Mouse (Mus musculus): ENCODE measurements around the gene Kcnj10.

The Kcnj10 gene

DNA sequence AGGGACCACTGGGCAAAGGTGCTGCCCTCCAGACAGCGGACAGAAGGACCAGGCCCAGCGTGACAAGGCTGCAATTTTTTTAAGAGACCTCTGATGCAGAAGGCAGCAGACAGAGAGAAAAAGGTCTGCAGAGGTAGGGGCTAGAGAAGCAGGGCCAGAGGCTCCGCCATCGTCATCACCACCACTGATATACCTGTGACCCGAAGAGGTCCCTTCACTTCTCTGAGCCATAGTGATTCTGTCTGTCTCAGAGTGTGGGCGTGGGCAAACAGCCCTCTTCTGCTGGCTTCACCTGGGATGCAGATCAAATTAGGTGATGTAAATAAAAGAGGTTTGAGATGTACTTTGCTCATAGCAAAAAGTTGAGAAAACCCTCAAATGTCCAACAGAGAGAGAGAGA lies 11.4 kb upstream of the Kcnj10 start:
- DNase-seq (ENCODE audit: low spot score in 2 of 2): no peak

DNA sequence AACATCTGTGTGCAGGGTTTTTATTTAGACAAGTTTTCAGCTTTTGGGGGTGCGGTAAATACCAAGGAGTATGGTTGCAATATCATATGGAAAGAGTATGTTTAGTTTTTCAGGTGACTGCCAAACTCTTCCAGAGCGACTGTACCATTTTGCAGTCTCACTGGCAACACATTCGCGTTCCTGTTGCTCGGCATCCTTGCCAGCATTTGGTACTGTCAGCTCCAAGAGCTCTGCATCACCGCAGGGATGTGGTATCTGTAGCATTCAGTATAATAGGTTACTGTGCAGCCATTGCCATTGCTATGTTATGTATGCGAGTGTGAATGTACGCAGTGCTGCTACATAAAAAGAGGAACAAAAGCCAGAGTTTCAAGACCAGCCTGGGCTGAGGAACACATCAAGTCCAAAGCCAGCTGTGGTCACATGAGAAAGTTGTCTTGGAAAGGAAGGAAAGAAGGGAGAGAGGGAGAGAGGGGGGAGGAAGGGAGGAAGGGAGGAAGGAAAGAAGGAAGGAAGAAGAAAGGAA lies 9.5 kb upstream of the Kcnj10 start:
- DNase-seq (ENCODE audit: low spot score in 2 of 2): peak; percentile 46 to 56

DNA sequence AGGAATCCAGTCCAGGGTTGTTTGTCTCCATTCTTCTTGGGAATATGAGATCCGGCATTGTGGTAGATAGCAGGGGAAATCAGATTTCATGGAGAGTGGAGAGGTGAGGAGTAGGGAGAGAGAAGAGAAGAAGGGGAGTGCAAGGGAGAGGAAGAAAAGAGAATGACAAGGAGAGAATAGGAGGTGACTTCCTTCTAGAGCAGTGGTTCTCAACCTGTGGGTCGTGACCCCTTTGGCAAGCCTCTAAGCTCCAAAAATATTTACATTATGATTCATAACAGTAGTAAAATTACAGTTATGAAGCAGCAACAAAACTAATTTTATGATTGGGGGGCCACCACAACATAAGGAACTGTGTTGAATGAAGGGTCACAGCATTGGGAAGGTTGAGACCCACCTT lies 8.1 kb upstream of the Kcnj10 start:
- DNase-seq (ENCODE audit: low spot score in 2 of 2): no peak

- peak in 1 of 2 experiments; percentile 39 for DNase-seq (ENCODE audit: low spot score in 2 of 2)
These were observed 7.5 kb upstream of the Kcnj10 start for GRCm38 (mm10) chr1:172333512-172333911.

DNA sequence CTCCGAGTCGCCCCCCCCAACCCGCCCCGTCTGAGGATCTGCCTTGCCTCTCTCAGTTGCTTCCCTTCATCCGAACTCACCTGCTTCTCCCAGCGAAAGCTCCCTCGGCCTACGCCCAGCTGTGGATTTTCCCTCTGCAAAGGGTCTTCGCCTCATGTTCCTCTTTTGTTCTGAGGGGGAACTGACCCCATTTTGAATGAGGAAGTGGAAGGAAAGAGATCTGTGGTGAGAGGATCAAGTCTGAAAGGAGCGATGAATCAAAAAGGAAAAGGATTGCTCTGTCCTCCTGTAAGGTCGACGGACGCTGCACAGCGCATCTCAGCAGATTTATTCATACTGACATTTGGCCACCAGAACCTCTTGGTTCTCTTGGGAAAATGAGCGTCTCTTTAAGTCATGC lies 5.2 kb upstream of the Kcnj10 start:
- no peak for DNase-seq (ENCODE audit: low spot score in 2 of 2)

DNA sequence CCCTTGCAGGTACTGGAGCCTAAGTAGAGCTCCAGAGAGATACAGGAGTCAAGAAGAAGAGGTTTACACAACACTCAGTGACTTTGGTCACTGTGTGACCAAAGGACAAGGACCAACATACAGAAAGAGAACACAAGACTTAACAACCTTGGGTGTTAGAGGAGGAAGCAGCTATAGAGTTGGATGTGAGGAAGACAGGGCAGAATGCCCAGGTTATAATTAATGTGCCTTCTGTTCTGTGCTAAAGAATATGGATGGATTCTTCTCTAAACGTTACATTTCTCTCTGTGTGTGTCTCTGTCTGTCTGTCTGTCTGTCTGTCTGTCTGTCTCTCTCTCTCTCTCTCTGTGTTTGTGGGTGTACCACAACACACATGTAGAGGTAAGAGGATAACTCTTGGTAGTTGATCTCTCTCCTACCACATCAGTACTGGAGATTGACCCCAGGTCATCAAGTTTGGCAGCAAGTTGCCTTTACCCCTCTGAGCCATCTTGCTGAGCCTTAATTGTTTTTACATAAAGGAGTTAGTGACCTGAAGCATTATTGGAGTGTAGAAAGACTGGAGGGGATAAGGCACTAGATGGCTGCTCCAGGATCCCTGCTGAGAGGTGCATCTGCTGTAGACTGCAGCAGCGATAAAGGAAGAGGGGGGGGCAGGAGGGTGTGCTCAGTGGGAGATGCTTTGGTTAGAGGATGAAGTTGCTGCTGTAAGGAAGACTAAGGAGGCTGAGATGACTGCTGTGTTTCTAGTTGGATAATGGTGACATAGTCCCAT lies 3.4 kb upstream of the Kcnj10 start:
- DNase-seq (ENCODE audit: low spot score in 2 of 2): no peak

GRCm38 (mm10) chr1:172341386-172341785 lies 376 bp downstream of the Kcnj10 start:
- no peak for DNase-seq (ENCODE audit: low spot score in 2 of 2)

DNA sequence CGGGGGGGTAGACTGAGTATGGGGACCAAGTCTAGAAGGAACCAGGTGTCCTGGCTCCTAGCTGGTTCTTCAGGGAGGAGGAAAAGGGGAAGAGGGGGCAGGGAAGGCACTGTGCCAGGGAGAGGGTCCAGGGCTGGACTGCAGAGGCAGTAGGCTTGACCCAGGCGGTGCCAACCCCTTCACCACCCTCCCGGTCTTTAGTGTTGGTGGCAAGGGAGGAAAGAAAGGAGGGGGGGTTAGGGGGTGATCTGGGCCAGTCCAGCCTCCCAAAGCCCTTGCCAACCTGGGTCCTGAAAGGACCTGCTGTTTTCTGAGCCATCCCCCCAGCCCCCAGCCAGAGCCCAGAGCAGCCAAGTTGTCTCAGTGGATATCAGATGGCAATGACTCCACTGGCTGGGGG lies 1.7 kb downstream of the Kcnj10 start:
- peak; percentile 88 to 90 for DNase-seq (ENCODE audit: low spot score in 2 of 2)

DNA sequence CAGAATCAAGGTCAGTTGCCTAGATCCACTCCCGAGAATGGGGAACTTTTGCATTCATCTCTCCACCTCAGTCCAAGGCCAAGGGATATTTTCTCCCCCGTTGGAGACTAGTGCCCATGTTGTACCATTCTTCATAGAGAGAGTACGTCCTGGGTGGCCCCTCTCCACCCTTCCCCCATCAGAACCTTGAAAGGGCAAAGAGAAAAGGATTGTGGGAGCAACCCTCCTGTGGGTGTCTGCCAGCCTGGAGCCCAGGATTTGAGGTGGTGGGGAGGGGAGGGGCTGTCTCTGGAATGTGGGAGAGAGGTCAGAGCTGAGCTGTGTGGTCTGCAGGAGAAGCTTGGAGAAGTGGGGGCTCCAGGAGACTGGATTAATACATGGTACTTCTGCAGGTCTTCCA lies 2.9 kb downstream of the Kcnj10 start:
- peak; percentile 65 to 68 for DNase-seq (ENCODE audit: low spot score in 2 of 2)

DNA sequence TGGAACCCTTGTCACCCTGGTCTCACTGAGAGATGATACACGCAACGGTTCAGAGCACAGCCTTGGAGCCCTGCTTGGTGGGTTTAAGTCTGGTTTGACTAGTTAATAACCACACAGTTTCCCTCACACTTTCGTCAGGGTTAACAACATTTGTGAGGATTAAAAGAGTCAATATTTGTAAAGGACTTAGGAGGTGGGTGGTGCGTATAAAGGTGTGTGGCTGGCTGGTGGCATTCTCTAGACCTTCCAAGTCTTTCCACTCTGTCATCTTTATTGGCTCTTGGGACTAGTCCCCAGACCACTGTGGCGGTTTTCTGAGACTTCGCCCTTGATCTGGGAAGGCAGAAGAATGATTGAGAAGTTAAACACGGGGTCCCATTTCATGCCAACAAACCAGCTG lies 3.8 kb downstream of the Kcnj10 start:
- DNase-seq (ENCODE audit: low spot score in 2 of 2): no peak

GRCm38 (mm10) chr1:172346707-172347106 lies 5.7 kb downstream of the Kcnj10 start:
- peak in 1 of 2 experiments; percentile 29 for DNase-seq (ENCODE audit: low spot score in 2 of 2)

GRCm38 (mm10) chr1:172347382-172347781 lies 6.4 kb downstream of the Kcnj10 start:
- no peak for DNase-seq (ENCODE audit: low spot score in 2 of 2)

GRCm38 (mm10) chr1:172349504-172349903 lies 8.5 kb downstream of the Kcnj10 start:
- no peak for DNase-seq (ENCODE audit: low spot score in 2 of 2)

- peak; percentile 85 to 92 for DNase-seq (ENCODE audit: low spot score in 2 of 2)
These were observed 9.2 kb downstream of the Kcnj10 start for GRCm38 (mm10) chr1:172349916-172350812.

- DNase-seq (ENCODE audit: low spot score in 2 of 2): no peak
These were observed 11.0 kb downstream of the Kcnj10 start for GRCm38 (mm10) chr1:172352001-172352400.

GRCm38 (mm10) chr1:172352453-172352852 lies 11.4 kb downstream of the Kcnj10 start:
- DNase-seq (ENCODE audit: low spot score in 2 of 2): no peak

DNA sequence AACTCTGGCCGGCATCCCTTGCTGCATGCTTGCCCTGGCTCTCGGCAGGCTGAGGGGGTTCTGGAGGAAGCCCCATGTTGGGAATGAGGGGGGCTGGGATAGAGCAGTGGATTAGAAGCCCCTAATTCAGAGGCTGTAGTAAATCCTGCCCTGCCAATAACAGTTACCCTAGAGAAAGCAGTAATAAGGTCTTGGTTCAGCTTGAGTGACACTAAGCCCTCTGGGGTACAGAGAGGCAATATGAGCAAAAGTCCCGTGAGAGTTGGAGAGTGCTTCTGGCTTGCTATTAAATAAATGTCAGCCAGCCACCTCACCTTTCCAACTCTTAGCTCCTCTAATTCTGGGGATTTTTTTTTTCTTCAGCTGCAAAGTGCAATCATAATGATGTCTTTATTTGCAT lies 14.3 kb downstream of the Kcnj10 start:
- DNase-seq (ENCODE audit: low spot score in 2 of 2): no peak

- peak in 1 of 2 experiments; percentile 63 for DNase-seq (ENCODE audit: low spot score in 2 of 2)
These were observed 16.5 kb downstream of the Kcnj10 start for GRCm38 (mm10) chr1:172357550-172357949.

DNA sequence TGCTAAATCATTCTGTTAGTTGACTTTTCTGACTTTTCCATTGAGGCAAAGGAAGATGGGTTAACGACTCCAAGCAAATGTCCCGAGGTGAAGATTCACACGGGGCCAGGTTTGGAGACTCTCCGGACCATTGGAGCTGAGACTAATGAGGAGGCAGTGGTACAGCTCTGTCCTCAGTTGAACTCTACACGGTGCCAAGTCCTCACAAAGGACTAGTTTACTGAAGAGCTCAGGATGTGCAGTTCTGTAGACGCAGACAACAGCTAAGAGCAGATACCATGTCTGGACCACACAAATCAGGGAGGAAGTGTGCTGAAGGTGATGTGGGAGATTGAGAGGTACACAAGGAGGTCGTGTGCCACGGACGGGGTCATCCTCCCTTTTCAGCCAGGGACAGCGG lies 17.3 kb downstream of the Kcnj10 start:
- peak; percentile 51 to 54 for DNase-seq (ENCODE audit: low spot score in 2 of 2)

DNA sequence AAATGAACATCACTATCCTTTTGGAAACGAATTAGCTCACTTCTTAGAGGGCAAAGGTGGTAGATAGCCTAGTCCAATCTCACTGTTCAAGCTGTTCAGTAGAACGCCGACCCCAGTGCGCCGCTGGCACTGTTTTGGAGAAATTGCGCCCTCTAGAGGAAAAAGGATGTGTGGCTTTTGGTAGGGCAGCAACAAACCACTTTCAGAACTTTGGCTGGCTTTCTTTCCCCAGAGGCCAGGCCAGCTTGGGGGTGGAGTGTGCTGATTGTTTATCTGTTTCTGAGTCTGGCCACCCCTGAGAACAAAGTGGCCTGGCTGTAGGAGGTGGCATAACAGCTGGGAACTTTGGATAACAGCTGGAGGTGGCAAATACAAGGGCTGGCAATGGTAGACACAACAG lies 23.7 kb downstream of the Kcnj10 start:
- peak; percentile 73 to 82 for DNase-seq (ENCODE audit: low spot score in 2 of 2)

DNA sequence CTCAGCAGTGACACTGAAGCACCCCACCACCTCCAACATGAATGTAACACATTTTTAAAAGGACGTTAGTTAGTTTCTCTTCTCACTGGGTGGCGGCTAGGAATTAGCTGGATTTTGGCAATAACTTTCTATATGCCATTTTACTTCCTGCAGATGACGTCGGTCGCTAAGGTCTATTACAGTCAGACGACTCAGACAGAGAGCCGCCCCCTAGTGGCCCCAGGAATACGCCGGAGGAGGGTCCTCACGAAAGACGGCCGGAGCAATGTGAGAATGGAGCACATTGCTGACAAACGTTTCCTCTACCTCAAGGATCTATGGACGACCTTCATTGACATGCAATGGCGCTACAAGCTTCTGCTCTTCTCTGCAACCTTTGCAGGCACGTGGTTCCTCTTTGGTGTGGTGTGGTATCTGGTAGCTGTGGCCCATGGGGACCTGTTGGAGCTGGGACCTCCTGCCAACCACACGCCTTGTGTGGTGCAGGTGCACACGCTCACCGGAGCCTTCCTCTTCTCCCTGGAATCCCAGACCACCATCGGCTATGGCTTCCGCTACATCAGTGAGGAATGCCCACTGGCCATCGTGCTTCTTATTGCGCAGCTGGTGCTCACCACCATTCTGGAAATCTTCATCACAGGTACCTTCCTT lies 27.9 kb downstream of the Kcnj10 start:
- peak; percentile 60 to 69 for DNase-seq (ENCODE audit: low spot score in 2 of 2)

DNA sequence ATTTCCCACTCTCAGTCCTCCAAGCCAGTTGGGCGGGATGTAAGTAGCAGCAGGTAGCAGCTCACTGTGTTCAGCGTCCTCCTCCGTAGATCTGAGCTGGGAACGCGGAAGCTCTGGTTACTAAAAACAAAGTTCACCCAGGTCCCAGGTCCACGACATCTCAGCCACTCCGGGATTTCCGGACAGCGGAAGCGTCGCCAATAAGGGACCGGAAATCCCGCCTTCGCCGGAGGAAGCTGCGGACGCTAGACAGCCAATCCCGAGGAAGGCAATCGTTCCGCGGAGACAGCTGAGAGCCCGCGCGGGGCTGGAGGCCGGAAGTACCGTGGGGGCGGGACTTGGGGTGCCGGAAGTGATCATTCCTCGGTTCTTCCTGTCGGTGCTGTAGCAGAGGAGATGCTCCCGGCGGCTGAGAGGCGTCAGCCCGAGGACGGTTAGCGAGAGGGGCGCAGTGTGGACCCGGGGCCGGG lies 35.2 kb downstream of the Kcnj10 start, which contains the start of gene Pigm:
TSS of gene Pigm (plus strand) at position 349 of the 470 bp plus-strand sequence.
- DNase-seq (ENCODE audit: low spot score in 2 of 2): peak; percentile 99
